Mouse (Mus musculus): ENCODE results near the gene Odf4. TPM values are rescaled to one million over a fixed set of nuclear protein-coding genes. Genes with fewer than 3 reads are reported as not detected.

Odf4 gene
- total RNA-seq (2023) = not detected in 2 replicates

DNA sequence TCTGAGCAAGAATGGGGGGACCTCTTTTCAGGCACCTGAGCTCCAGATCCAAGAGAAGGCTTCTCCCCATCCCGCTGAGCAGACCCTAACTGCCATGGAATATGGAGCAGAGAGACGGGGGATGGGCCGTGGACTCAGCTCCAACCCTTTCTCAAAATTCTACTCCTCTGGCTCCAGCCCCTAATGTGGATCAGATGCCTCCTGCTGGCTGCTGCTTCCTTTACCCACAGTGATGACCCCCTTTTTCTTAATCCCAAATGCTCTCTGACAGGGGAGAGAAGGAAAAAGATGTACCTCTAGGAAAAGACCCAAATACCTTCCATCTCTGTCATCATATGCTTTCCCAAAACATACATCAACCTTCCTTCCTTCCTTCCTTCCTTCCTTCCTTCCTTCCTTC is at the start of gene Odf4:
Gene Odf4, minus strand, starts transcription at position 101 of the 400 bp plus-strand sequence.

GRCm38 (mm10) chr11:68975085-68975484 is 48.2 kb upstream of the Odf4 start, which contains the start of gene Rangrf:
Rangrf (minus strand) TSS chr11:68975185.

GRCm38 (mm10) chr11:68967337-68968282 is 40.7 kb upstream of the Odf4 start, which contains the start of gene Slc25a35:
Slc25a35 (plus strand) TSS chr11:68968131.

GRCm38 (mm10) chr11:68957308-68957707 is 30.4 kb upstream of the Odf4 start, which contains the start of gene Arhgef15:
Arhgef15 (minus strand) TSS chr11:68957480.

GRCm38 (mm10) chr11:68901351-68902046 is 25.4 kb downstream of the Odf4 start, which contains the start of gene Rpl26:
Rpl26 (plus strand) TSS chr11:68901583.

GRCm38 (mm10) chr11:68888253-68888652 is 38.6 kb downstream of the Odf4 start, which contains the start of gene Rnf222:
Rnf222 (plus strand) TSS chr11:68888553.

Other genes starting within 250 kb of the Odf4 start
- 0.60 and 2.0 TPM in 2 replicates for gene Myh10, start 235.5 kb downstream of the Odf4 start, total RNA-seq (2023)
- gene Ndel1, start 55.2 kb downstream of the Odf4 start, total RNA-seq (2023) = 257 and 335 TPM in 2 replicates
- not detected in 2 replicates for gene Rnf222, start 38.5 kb downstream of the Odf4 start, total RNA-seq (2023)
- 419 and 636 TPM in 2 replicates for gene Rpl26, start 25.5 kb downstream of the Odf4 start, total RNA-seq (2023)
- gene Arhgef15, start 30.4 kb upstream of the Odf4 start, total RNA-seq (2023) = not detected in 2 replicates
- gene Slc25a35, start 41.0 kb upstream of the Odf4 start, total RNA-seq (2023) = 1.7 and 3.3 TPM in 2 replicates
- gene Rangrf, start 48.1 kb upstream of the Odf4 start, total RNA-seq (2023) = 2.3 and 4.0 TPM in 2 replicates
- gene Pfas, start 81.4 kb upstream of the Odf4 start, total RNA-seq (2023) = 14.2 and 18.1 TPM in 2 replicates
- gene Ctc1, start 88.8 kb upstream of the Odf4 start, total RNA-seq (2023) = 26.5 and 40.5 TPM in 2 replicates
- gene Aurkb, start 118.6 kb upstream of the Odf4 start, total RNA-seq (2023) = 66.6 and 91.0 TPM in 2 replicates
- 41.4 and 58.9 TPM in 2 replicates for gene Borcs6, start 132.6 kb upstream of the Odf4 start, total RNA-seq (2023)
- gene Tmem107, start 143.7 kb upstream of the Odf4 start, total RNA-seq (2023) = 1.4 and 1.7 TPM in 2 replicates
- 204 and 249 TPM in 2 replicates for gene Vamp2, start 161.4 kb upstream of the Odf4 start, total RNA-seq (2023)
- 481 and 552 TPM in 2 replicates for gene Per1, start 168.1 kb upstream of the Odf4 start, total RNA-seq (2023)
- not detected in 2 replicates for gene Hes7, start 193.3 kb upstream of the Odf4 start, total RNA-seq (2023)
- gene 9130213A22Rik, start 195.5 kb upstream of the Odf4 start, total RNA-seq (2023) = not detected in 2 replicates
- gene Aloxe3, start 198.8 kb upstream of the Odf4 start, total RNA-seq (2023) = not detected in 2 replicates
- gene Alox12b, start 229.9 kb upstream of the Odf4 start, total RNA-seq (2023) = not detected in 2 replicates